Mouse (Mus musculus) liver, postnatal 0 days (tissue): ENCODE measurements around the gene Gm21750.

Source experiments
- CTCF ChIP-seq: sonication (generic); IDR thresholded peaks from 2 replicates; pipeline ENCODE4 v1.5.1; 2016; ENCODE audit warnings: antibody characterized with exemption, low read depth
- EP300 ChIP-seq: IDR thresholded peaks from 2 replicates; pipeline ENCODE4 v1.6.1; 2016; ENCODE audit warnings: antibody characterized with exemption, low read depth, mild to moderate bottlenecking

DNA sequence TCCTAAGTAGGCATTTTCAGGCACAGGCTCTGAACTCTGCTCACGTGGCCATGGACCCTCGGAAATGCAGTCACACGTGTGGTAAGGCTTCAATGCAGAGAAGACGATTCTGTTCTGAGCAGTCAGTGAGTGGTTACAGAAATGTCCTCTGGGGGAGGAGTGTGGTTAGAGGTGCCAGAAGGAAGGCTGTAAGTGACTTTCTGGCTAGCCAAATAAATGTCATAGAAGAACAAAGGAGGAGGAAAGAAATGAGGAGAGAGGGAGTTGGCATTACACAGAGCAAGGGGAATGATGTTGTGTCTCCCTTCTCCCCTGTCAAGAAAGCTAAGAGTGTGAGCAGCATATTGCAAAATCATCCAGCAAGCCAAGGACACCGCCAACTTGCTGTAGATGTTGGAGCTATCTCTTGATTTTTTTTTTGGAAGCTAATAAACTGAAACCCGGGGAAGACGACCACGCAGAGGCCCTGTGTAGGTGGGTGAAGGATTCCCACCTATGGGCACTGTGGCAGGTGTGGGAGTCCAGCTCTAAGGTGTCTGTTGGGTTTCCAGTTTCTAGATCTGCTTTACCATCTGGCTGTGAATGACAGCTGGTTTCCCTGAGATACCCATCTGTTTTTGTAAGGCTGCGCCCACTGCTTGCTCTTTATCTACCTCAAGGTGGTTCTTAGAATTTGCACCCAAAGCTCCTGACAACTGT is 48.5 kb downstream of the Gm21750 start:
- no peak for TF ChIP-seq CTCF
- no peak for TF ChIP-seq EP300
